Mouse (Mus musculus): Measurements from ENCODE around the gene Plekhg1.

Gene Plekhg1

DNA sequence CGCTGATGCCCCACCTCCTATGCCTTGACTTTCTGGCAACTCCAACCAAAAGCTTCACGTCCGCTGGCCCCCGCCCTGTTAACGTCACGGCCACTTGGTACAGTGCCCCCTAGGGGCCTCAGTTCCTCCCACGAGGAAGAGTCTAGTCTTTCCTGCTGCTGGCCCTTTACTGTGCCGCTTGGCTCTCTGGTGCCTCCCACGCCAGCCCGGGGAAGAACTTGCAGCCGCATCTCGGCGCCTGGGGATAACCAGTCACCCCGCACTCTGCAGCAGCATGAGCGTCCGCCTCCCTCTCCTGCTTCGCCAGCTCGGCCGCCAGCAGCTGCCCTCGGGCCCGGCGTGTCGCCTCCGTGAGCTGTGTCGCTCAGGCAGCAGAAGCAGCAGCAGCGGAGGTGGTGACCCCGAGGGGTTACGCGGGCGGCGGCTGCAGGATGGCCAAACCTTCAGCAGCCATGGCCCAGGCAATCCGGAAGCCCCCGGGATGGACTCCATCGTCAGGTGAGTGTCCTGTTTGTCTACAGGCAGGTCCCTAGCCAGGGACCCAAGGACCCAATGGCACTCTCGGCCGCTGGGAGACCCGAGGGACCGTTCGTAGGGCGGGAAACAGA, 232.9 kb downstream of the Plekhg1 start, which contains the start of gene Mthfd1l:
Gene Mthfd1l, plus strand, starts transcription at position 138 of the 608 bp plus-strand sequence.
- DNase-seq: peak; percentile 93

DNA sequence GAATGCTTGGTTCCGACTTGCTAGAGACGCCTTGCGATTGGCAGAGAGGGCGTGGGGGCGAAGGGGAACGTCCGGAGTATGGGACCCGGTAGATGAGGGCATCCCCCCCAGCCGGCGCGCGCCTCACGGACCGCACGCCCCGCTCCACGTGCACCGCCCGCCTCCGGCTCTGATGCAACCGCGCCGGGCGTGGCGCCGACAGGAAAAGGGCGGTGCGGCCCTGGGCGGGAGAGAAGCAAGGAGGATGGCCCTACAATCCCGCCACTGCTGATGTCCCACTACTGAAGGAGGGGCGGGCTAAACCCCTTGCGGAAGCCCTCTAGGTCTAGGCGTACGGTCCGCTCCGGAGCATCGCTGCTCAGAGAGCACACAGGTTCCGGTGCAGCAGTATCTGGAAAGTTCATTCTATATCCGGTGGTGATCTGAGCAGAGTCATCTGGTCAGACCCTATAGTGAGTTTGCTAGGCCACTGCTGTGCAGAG, 233.5 kb downstream of the Plekhg1 start:
- peak; percentile 89 for DNase-seq

DNA sequence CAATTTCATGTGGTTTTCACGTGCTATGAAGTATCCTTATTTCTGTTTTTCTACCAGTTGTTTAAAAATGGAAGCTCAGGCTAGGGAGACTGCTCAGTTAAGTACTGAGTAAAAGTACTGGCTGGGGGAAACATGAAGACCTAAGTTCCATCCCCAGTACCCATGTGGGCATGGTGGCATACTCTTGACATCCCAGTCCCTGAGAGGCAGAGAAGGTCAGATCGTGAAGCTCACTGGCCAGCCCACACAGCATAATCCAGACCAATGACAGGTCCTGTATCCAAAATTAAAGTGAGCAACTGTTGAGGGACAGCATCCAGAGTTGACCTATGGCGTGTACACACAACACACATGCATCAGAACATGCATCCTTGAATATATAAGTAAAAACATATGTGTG, 234.2 kb downstream of the Plekhg1 start:
- no peak for DNase-seq

DNA sequence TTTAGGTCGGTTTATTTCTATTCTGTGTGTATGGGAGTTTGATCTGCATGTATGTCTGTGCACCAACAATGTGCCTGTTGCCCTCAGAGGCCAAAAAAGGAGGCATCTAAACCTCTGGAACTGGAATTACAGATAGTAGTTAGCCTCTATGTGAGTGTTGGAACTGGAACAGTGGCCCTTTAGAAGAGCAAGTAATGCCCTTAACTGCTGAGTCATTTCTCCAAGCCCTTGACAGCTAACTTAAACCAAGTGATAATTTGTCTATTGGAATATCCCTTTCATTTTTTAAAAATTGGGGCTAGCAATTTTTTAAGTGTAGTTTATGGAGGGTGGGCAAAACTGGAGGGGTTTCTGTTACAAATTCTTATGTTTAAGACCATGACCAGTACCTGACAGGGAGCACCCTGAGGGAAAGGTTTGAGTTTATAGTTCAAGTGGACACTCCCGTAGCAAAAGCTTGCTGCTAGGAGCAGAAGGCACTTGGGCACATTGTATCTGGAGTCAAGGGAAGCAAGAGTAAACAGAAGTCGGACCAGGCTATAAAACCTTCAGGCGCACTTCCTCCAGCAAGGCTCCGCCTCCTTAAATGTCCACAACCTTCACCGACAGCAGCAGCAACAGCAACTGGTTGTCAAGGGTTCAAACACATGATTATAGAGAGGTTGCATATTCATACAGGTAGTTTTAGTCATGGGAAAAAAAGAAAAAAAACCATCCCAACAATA, 235.9 kb downstream of the Plekhg1 start:
- DNase-seq: peak; percentile 40

GRCm38 (mm10) chr10:3976623-3977010, 236.5 kb downstream of the Plekhg1 start:
- DNase-seq: peak; percentile 70

GRCm38 (mm10) chr10:3978326-3978725, 238.2 kb downstream of the Plekhg1 start:
- DNase-seq: no peak

DNA sequence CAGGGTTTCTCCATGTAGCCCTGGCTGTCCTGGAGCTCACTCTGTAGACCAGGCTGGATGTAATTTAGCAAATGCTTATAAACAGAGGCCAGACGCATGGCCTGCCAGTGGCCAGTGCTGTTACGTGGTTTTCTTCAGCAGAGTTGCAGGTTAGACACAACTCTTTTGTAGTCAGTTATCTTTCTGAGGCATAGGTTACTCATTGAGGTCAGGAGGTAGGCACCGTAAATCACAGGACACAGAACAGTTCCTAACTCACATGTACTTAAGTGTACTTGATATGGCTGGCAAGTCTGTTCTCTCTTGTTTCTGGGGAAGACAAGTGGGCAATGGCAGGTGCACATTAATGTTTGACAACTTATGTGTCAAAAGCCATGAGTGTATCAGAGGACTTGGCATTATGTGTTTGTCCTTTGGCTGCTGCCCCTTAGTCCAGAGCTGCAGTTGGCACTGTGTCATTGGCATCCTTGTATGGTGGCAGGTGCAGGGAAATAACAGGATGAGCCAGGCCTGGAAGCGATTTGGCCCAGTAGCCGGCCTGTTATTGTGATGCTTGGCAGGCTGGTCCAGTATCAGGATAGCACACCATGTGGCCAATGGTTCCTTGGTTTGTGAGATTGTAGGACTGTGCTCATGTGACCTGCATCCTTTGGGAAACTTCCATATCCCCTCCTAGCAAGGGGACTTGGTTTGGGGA, 238.8 kb downstream of the Plekhg1 start:
- DNase-seq: peak; percentile 99

DNA sequence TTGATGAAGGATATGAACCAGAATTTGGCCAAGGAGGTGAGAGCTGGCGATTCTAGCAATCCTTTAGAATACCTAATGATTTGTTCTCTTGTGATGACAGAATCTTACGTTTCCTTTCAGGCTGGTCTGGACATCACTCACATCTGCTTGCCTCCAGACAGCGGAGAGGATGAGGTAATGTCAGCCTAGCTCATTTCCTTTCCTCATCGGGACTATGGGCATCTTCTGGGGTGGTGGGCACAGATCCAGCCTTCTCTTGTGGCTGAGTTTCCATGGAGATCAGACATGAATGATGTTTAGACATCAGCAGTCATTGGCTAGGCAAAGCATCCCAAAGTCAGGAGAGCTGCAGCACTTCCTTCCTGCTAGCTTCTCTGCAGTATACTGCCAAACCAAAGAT, 240.1 kb downstream of the Plekhg1 start:
- peak; percentile 69 for DNase-seq

DNA sequence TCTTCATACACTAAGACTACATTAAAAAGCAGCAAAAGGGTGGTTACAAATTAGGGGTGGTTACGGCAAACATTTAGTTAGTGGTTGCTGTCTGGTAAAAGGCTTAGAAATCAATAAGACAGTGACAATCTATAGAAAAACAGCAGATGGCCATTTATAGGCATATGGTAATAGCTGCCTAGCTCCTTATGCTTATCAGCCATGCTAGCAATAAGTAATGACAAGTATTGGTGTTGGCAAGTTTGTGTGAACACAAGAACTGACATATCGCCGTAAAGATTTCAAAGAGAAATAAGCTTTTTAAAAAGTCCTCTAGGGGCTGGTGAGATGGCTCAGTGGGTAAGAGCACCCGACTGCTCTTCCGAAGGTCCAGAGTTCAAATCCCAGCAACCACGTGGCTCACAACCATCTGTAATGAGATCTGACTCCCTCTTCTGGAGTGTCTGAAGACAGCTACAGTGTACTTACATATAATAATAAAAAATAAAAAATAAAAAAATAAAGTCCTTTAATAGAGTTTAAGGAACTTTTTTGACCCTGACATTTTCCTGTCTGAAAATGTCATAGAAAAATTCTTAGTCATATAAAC, 250.2 kb downstream of the Plekhg1 start:
- no peak for DNase-seq

- DNase-seq: no peak
These were observed 253.4 kb downstream of the Plekhg1 start for GRCm38 (mm10) chr10:3993365-3994102.

DNA sequence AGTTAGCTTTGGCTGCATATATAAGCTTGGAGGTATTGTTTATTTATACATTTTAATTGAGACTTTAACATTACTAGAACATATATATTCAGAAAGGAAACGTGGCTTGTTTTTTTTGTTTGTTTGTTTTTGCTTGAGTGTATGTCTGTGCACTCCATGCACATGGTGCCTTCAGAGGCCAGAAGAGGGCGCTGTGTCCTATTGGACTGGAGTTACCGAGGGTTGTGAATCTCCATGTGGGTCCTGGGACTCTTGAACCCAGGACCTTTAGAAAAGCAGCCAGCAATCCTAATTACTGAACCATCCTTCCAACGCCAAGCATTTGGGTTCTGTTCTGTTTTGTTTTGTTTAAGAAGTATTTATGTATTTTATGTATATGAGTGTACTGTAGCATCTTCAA, 255.1 kb downstream of the Plekhg1 start:
- no peak for DNase-seq

- peak; percentile 72 for DNase-seq
These were observed 256.2 kb downstream of the Plekhg1 start for GRCm38 (mm10) chr10:3996170-3996876.

DNA sequence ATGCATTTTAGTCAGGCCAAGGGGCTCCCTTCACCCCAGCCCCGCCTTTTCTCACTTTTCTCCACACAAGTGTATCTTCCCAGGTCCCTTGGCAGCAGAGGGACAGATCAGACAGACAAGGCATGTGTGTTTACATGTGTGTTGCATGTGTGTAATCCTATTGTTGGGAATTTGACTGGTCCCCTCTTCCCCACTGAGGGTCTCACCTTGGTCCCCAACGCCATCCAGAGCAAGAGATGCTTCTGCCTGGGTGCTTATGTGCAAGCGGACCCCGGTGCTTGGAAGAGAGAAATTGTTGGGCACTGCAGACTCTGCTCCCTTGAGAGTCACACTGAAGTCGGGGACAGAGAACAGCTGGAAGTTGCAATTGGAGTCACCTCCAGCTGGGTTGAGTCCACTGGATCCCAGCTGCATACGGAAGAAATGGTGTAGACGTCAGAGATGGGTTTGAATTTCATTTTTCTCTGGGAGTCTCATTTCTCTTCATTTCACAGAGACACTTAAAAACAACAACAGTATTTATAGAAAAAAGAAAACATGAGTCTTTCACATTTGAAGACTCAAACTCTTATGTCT, 257.8 kb downstream of the Plekhg1 start:
- DNase-seq: no peak

- DNase-seq: no peak
These were observed 262.5 kb downstream of the Plekhg1 start for GRCm38 (mm10) chr10:4002711-4003110.

DNA sequence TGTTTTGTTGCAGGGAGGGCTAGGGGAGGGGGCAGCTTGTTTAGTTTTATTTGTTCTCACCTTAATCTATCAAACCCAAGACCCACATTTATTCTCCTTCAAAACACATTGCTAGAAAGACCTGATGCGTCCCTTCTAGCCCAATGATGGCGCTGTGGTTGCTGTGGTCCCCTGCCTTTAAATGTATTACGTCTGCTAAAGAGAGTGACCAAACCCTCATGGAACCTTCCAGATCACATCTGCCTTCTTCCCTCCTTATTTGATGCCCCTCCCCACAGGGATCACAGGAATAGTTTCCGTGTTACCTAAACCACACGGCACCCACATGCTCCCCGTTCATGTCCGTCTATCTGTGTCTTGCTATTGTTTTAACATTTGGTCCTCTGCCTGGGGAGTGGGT, 265.0 kb downstream of the Plekhg1 start:
- DNase-seq: no peak

- DNase-seq: no peak
These were observed 266.3 kb downstream of the Plekhg1 start for GRCm38 (mm10) chr10:4006296-4007015.

All from cerebellum, adult 9-10 months (tissue).